Mouse (Mus musculus) liver, embryonic 14.5 days (tissue): ENCODE measurements at regions not wholly inside any gene's neighbourhood (a gene's known extent, or its start where the extent isn't known, plus 50 kb on each side); places are given as distances from the start of the nearest gene placed in this dataset.

Experiments
- ATAC-seq: fragments of 200-750 bp; cut with Nextera tagmentation; 2 replicates; pipeline ENCODE4 v1.8.0; 2017; ENCODE audit warnings: moderate number of reproducible peaks, mild to moderate bottlenecking, moderate library complexity; ENCODE audit not compliant: insufficient read depth
- DNase-seq, 3 experiments: peaks; one replicate each; pipeline ENCODE4 v3.0.0-alpha.2; 2012 to 2013; ENCODE audit warnings: low read depth in 3 of 3, low spot score in 3 of 3
- H3K27ac ChIP-seq: fragments of 300-500 bp; sonication (generic); 2 replicates; pipeline ENCODE4 v1.5.1; 2014; ENCODE audit warnings: moderate library complexity, mild to moderate bottlenecking, control low read depth, inconsistent platforms
- H3K27me3 ChIP-seq: fragments of 300-500 bp; sonication (generic); 2 replicates; pipeline ENCODE4 v1.6.1; 2014; ENCODE audit warnings: mild to moderate bottlenecking, low read length, moderate library complexity; ENCODE audit not compliant: control insufficient read depth, insufficient read depth
- H3K36me3 ChIP-seq: fragments of 300-500 bp; sonication (generic); replicated peaks from 2 replicates; pipeline ENCODE4 v1.6.1; 2014; ENCODE audit warnings: low read depth; ENCODE audit not compliant: control insufficient read depth, insufficient read depth
- H3K4me1 ChIP-seq, 2 experiments: fragments of 200-500 bp in 1 of 2; fragments of 300-500 bp in 1 of 2; sonication (generic) in 1 of 2; replicated peaks; 2 replicates each; pipeline ENCODE4 v1.6.1; 2012 to 2014; ENCODE audit warnings: antibody characterized with exemption in 1 of 2, inconsistent platforms in 1 of 2, low read length in 1 of 2; ENCODE audit not compliant: control insufficient read depth in 2 of 2, insufficient read depth in 2 of 2
- H3K4me2 ChIP-seq: fragments of 300-500 bp; sonication (generic); 2 replicates; pipeline ENCODE4 v1.6.1; 2014; ENCODE audit warnings: low read depth, mild to moderate bottlenecking, control low read depth, moderate library complexity
- H3K4me3 ChIP-seq, 2 experiments: fragments of 200-500 bp in 1 of 2; fragments of 300-500 bp in 1 of 2; sonication (generic) in 1 of 2; 2 replicates each; pipeline ENCODE4 v1.5.1; 2012 to 2014; ENCODE audit warnings: low read depth in 2 of 2, low read length in 2 of 2, mild to moderate bottlenecking in 2 of 2, control low read depth in 1 of 2, inconsistent platforms in 1 of 2, moderate library complexity in 1 of 2; ENCODE audit not compliant: insufficient read depth in 1 of 2
- H3K9ac ChIP-seq: fragments of 300-500 bp; sonication (generic); replicated peaks from 2 replicates; pipeline ENCODE4 v1.6.1; 2014; ENCODE audit warnings: mild to moderate bottlenecking, control low read depth, moderate library complexity
- H3K9me3 ChIP-seq: fragments of 300-500 bp; sonication (generic); 2 replicates; pipeline ENCODE4 v1.6.1; 2016; ENCODE audit warnings: low read length, mixed read lengths; ENCODE audit not compliant: control insufficient read depth
- CTCF ChIP-seq: IDR thresholded peaks from 2 replicates; pipeline ENCODE4 v1.5.1; 2016; ENCODE audit warnings: antibody characterized with exemption, low read depth, control low read depth
- EP300 ChIP-seq: IDR thresholded peaks from 2 replicates; pipeline ENCODE4 v1.6.1; 2016; ENCODE audit warnings: antibody characterized with exemption, low read depth
- WGBS: fragments of 180-500 bp; shearing (Covaris S2); extraction: QIAGEN DNeasy Blood & Tissue Kit; methylation state at CpG from one replicate; pipeline ENCODE4 v1.1.7; 2014; ENCODE audit not compliant: insufficient replicate concordance; 5-methylcytosine and 5-hydroxymethylcytosine counted together

GRCm38 (mm10) chr14:106607041-106607440 is 501.0 kb downstream of the Trim52 start:
- Histone ChIP-seq H3K27ac (no peak overlapping the region), H3K36me3 (no peaks in the 10 kb centered on the region), H3K4me2 (no peak overlapping the region), H3K4me1 (no peaks in the 10 kb centered on the region), H3K27me3 (no peaks in the 10 kb centered on the region), H3K9ac (no peak overlapping the region), H3K4me3 (no peak overlapping the region), H3K9me3 (no peaks in the 10 kb centered on the region)
- DNase-seq (no peak), ATAC-seq (no peak)
- WGBS, result 12% methylated on average over 3 of the region's 3 CpGs
- TF ChIP-seq EP300 (no peak), CTCF (peak; percentile 30; the same call in 1 of the 2 replicates)

- no peaks in the 10 kb centered on the region for H3K27me3 ChIP-seq
- no peak for DNase-seq
- no peaks in the 10 kb centered on the region for H3K36me3 ChIP-seq
- H3K4me2 ChIP-seq, result no peak overlapping the region
- ATAC-seq, result no peak
- WGBS, result 60% methylated on average over 7 of the region's 7 CpGs
- no peak overlapping the region for H3K4me3 ChIP-seq
- H3K9me3 ChIP-seq, result no peaks in the 10 kb centered on the region
- no peak for TF ChIP-seq CTCF
- no peak for TF ChIP-seq EP300
- H3K27ac ChIP-seq, result no peak overlapping the region
- no peaks in the 10 kb centered on the region for H3K4me1 ChIP-seq
- no peak overlapping the region for H3K9ac ChIP-seq
Observed at GRCm38 (mm10) chr14:106608341-106608927, 502.4 kb downstream of the Trim52 start.
